Comparison of ENCODE assay signal across 14 mouse cellular contexts in genomic region chr4:148322152-148322551, GRCm38 (mm10). TPM values are rescaled to one million over a fixed set of nuclear protein-coding genes. Genes with fewer than 3 reads are reported as not detected.
DNase-seq lines count a peak whose midpoint lies in the region; ATAC-seq and TF ChIP-seq lines count a peak whose summit lies in the region.
"Had no signal": no experiment of that assay in that cellular context is flagged by ENCODE, and none has a peak within 500 bp of the region (broad histone marks: within the 10 kb centered on the region; RNA-seq: fewer than 3 reads in every experiment).

No protein-coding gene starts in this region.

- 19% methylated on average over 10 of the region's 10 CpGs for WGBS in neural tube, embryonic 11.5 days
- WGBS in forebrain, embryonic 12.5 days, result 18% methylated on average over 10 of the region's 10 CpGs
- WGBS in hindbrain, postnatal 0 days, result 18% methylated on average over 10 of the region's 10 CpGs

- H3K9me3 ChIP-seq in neural tube, embryonic 11.5 days (ENCODE audit: control insufficient read depth, low read length), result no peaks in the 10 kb centered on the region
- no peaks in the 10 kb centered on the region for H3K9me3 ChIP-seq in forebrain, embryonic 12.5 days
- H3K9me3 ChIP-seq in hindbrain, postnatal 0 days (ENCODE audit: low read length), result no peaks in the 10 kb centered on the region

- H3K4me2 ChIP-seq in neural tube, embryonic 11.5 days (ENCODE audit: low read depth), result no peak overlapping the region
- H3K4me2 ChIP-seq in forebrain, embryonic 12.5 days, result peak overlapping the region; percentile 6; the same call in 1 of the 2 replicates
- H3K4me2 ChIP-seq in hindbrain, postnatal 0 days (ENCODE audit: low read depth, low read length), result no peak overlapping the region

- 0 out of 2 replicates have a peak overlapping the region, but pooled peaks have one; percentile 29 for H3K27ac ChIP-seq in neural tube, embryonic 11.5 days (ENCODE audit: low read depth, low read length)
- H3K27ac ChIP-seq in forebrain, embryonic 12.5 days, result peak overlapping the region; percentile 53
- peak overlapping the region; percentile 3; the same call in 1 of the 2 replicates for H3K27ac ChIP-seq in hindbrain, postnatal 0 days

- H3K36me3 ChIP-seq in neural tube, embryonic 11.5 days (ENCODE audit: control insufficient read depth, insufficient read depth, low read length), result no peaks in the 10 kb centered on the region
- H3K36me3 ChIP-seq in forebrain, embryonic 12.5 days (replicated peaks), result no peaks in the 10 kb centered on the region
- no peaks in the 10 kb centered on the region for H3K36me3 ChIP-seq in hindbrain, postnatal 0 days (ENCODE audit: insufficient read depth, low read length)

- TF ChIP-seq CTCF in hindbrain, postnatal 0 days (IDR thresholded peaks at IDR 0.05; ENCODE audit: low read depth), result no peak

- peaks cover 29% of the 10 kb centered on the region for H3K4me1 ChIP-seq in neural tube, embryonic 11.5 days (ENCODE audit: control insufficient read depth, insufficient read depth, low read length)
- H3K4me1 ChIP-seq in forebrain, embryonic 12.5 days, result peaks cover 51% of the 10 kb centered on the region
- H3K4me1 ChIP-seq in hindbrain, postnatal 0 days (ENCODE audit: insufficient read depth, low read length), result peaks cover 5% of the 10 kb centered on the region

- no peak for ATAC-seq in neural tube, embryonic 11.5 days (ENCODE audit: insufficient read depth, low FRiP score, low TSS enrichment)
- no peak for ATAC-seq in forebrain, embryonic 12.5 days (ENCODE audit: low FRiP score)
- peak; percentile 64 for ATAC-seq in hindbrain, postnatal 0 days

- DNase-seq in neural tube, embryonic 11.5 days (ENCODE audit: low spot score), result no peak
- no peak for DNase-seq in neural tube, embryonic 10.5 days (ENCODE audit: extremely low spot score, low spot score)
- no peak for DNase-seq in hindbrain, postnatal 0 days (ENCODE audit: low spot score)
- peak; percentile 92 for DNase-seq in retina, embryonic 14.5 days (ENCODE audit: low spot score)
- DNase-seq in testis, postnatal 10 days (ENCODE audit: low spot score), result no peak
- no peak for DNase-seq in lung, postnatal 4 days
- no peak for DNase-seq in adrenal gland, postnatal 10 days
- DNase-seq: heart, adult 11 months; heart, postnatal 4 days; kidney, adult 8-10 months; liver had no signal

- no peak overlapping the region for H3K9ac ChIP-seq in neural tube, embryonic 11.5 days (ENCODE audit: low read length)
- H3K9ac ChIP-seq in forebrain, embryonic 12.5 days, result peak overlapping the region; percentile 22; the same call in 1 of the 2 replicates
- H3K9ac ChIP-seq in hindbrain, postnatal 0 days (replicated peaks; ENCODE audit: low read length), result no peak overlapping the region

- no peaks in the 10 kb centered on the region for H3K27me3 ChIP-seq in neural tube, embryonic 11.5 days (ENCODE audit: control insufficient read depth, insufficient read depth, low read length)
- H3K27me3 ChIP-seq in forebrain, embryonic 12.5 days, result peaks cover 26% of the 10 kb centered on the region; the same call in 1 of the 2 replicates
- H3K27me3 ChIP-seq in hindbrain, postnatal 0 days (ENCODE audit: insufficient read depth, low read length), result no peaks in the 10 kb centered on the region; the same call in 1 of the 2 replicates

- H3K4me3 ChIP-seq in neural tube, embryonic 11.5 days (ENCODE audit: low read depth, low read length), result no peak overlapping the region
- no peak overlapping the region for H3K4me3 ChIP-seq in forebrain, embryonic 12.5 days (replicated peaks)
- H3K4me3 ChIP-seq in hindbrain, postnatal 0 days (ENCODE audit: low read length), result no peak overlapping the region

RNA-seq across cellular contexts. Expression of gene Disp3, which starts 34.4 kb away (rescaled TPM):
- 13.1 and 14.2 TPM in 2 replicates for polyA plus RNA-seq in neural tube, embryonic 11.5 days (2014; fragmentation: Nextera tagmentation; extraction: Ambion mirVana)
- polyA plus RNA-seq in forebrain, embryonic 12.5 days (2016; fragmentation: Nextera tagmentation; extraction: Ambion mirVana), result 4.8 and 4.9 TPM in 2 replicates
- 31.6 and 53.0 TPM in 2 replicates for total RNA-seq in hindbrain, postnatal 0 days (2014; rRNA removed)
- 7.7 and 8.4 TPM in 2 replicates for polyA plus RNA-seq in hindbrain, postnatal 0 days (2015; fragmentation: Nextera tagmentation; extraction: Ambion mirVana)
- 1 to 10 TPM in 1 of 2 experiments, under 1 TPM in 1; 0.79 to 1.2 TPM for total RNA-seq in adrenal gland, postnatal 10 days (2021)
- total RNA-seq: common myeloid progenitor, adult 5-6 weeks had no signal
- polyA plus RNA-seq: thymus, postnatal 0 days had no signal

Comparison
In these comparisons a context has a peak if more than half of its experiments do, and no peak if none do; other contexts are left out.
1. H3K27ac ChIP-seq: peak in every context shown above with its lines; median percentile 53 in forebrain, embryonic 12.5 days; 29 in neural tube, embryonic 11.5 days; 3 in hindbrain, postnatal 0 days.